Mouse (Mus musculus) heart, adult 2 months (tissue): Measurements from ENCODE around the gene Tnrc6b.
"Not testable (repeated sequence)": the region's sequence is repeated elsewhere in the genome, so short reads cannot be mapped to it uniquely, and the experiment has no call there.

Source experiments
- CTCF ChIP-seq: fragments of 200-600 bp; IDR thresholded peaks from 2 replicates; pipeline ENCODE4 v1.8.1; 2022; ENCODE audit warnings: antibody characterized with exemption, mild to moderate bottlenecking, moderate library complexity
- EP300 ChIP-seq: fragments of 200-500 bp; IDR thresholded peaks from 2 replicates; pipeline ENCODE4 v1.6.1; 2011; ENCODE audit warnings: low read depth, low read length, control low read depth; ENCODE audit not compliant: insufficient read depth
- POLR2A ChIP-seq: fragments of 200-500 bp; IDR thresholded peaks from 2 replicates; pipeline ENCODE4 v1.6.1; 2011; ENCODE audit warnings: mild to moderate bottlenecking, low read depth, low read length, control low read depth; ENCODE audit not compliant: insufficient read depth

DNA sequence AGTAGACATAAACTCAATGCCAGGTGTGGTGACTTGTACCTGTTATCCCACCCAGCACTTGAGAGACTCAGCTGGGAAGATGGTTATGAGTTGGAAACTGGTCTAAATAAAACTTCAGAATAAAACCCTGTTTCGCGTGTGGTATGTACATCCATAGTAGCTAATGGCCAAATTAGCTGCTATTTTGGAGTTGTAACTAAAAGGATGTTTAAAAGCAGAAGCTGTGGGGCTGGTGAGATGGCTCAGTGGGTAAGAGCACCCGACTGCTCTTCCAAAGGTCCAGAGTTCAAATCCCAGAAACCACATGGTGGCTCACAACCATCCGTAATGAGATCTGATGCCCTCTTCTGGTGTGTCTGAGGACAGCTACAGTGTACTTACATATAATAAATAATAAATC is 157.5 kb downstream of the Tnrc6b start:
- TF ChIP-seq POLR2A, CTCF, EP300: not testable (repeated sequence)
